Mouse (Mus musculus) forebrain, embryonic 16.5 days (tissue): ENCODE measurements around the gene 1700034J05Rik. TPM values are rescaled to one million over a fixed set of nuclear protein-coding genes. Genes with fewer than 3 reads are reported as not detected.

ENCODE experiments used
- ATAC-seq: fragments of 200-750 bp; cut with Nextera tagmentation; 2 replicates; pipeline ENCODE4 v1.8.0; 2017; ENCODE audit warnings: mild to moderate bottlenecking, moderate library complexity
- H3K27ac ChIP-seq: fragments of 300-500 bp; sonication (generic); 2 replicates; pipeline ENCODE4 v1.5.1; 2014; ENCODE audit warnings: low read length, control low read depth
- H3K27me3 ChIP-seq: fragments of 300-500 bp; sonication (generic); replicated peaks from 2 replicates; pipeline ENCODE4 v1.6.1; 2014; ENCODE audit warnings: low read length; ENCODE audit not compliant: control insufficient read depth, insufficient read depth
- H3K36me3 ChIP-seq: fragments of 300-500 bp; sonication (generic); 2 replicates; pipeline ENCODE4 v1.6.1; 2014; ENCODE audit not compliant: control insufficient read depth, insufficient read depth
- H3K4me1 ChIP-seq: fragments of 300-500 bp; sonication (generic); replicated peaks from 2 replicates; pipeline ENCODE4 v1.6.1; 2014; ENCODE audit warnings: low read length; ENCODE audit not compliant: control insufficient read depth, insufficient read depth
- H3K4me2 ChIP-seq: fragments of 300-500 bp; sonication (generic); 2 replicates; pipeline ENCODE4 v1.6.1; 2014; ENCODE audit warnings: mild to moderate bottlenecking, low read length, control low read depth
- H3K4me3 ChIP-seq: fragments of 300-500 bp; sonication (generic); replicated peaks from 2 replicates; pipeline ENCODE4 v1.5.1; 2014; ENCODE audit warnings: mild to moderate bottlenecking, low read length, control low read depth
- H3K9ac ChIP-seq: fragments of 300-500 bp; sonication (generic); replicated peaks from 2 replicates; pipeline ENCODE4 v1.6.1; 2014; ENCODE audit warnings: low read depth, low read length, control low read depth
- H3K9me3 ChIP-seq: fragments of 300-500 bp; sonication (generic); 2 replicates; pipeline ENCODE4 v1.6.1; 2016; ENCODE audit warnings: low read length; ENCODE audit not compliant: control insufficient read depth
- WGBS: fragments of 180-500 bp; shearing (Covaris S2); extraction: QIAGEN DNeasy Blood & Tissue Kit; methylation state at CpG from one replicate; pipeline ENCODE4 v1.1.7; 2014; 5-methylcytosine and 5-hydroxymethylcytosine counted together
- polyA plus RNA-seq: library from polyadenylated mRNA; unstranded; fragments of >200 nt; fragmentation: Nextera tagmentation; extraction: Ambion mirVana; gene quantifications from 2 replicates; pipeline ENCODE4 v1.2.1, GENCODE M21; 2015

The 1700034J05Rik gene
- polyA plus RNA-seq, 1 experiment from 2014 or later, result not detected

DNA sequence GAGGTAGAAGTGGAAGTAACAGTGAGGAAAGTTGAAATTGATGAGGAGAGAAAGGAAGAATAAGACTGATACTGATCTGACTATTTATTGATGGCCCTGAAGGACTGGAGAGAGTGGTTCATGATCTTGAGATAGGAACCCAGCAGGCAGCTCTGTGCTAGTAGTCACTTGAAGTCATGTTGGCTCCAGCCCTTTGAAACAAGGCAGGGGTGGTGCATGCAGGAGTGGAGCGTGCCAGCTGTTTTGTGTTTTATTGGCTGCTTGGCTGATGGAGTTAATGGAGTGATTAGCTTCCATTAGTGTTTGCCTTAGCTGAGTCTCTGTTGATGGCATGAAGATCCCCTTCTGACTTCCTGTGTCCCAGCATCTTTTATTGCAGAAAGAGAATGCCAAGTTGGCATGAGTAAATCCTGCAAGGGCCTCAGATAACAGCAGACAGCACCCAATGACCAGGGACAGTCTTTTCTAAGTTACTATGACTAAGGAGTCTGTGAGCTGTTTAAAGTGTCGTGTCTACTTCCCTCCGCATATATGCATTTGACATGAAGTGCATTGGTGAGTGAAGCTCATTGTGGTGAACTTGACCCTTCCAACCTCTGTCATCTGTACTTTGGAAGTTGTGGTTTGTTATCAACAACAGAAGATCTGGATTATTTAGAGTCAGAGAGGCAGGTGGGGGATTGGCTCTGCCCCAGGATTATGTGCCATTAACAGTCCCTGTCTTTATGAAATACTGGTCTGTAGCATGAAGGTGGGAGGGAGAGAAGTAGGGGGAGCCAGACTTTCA, 48.0 kb downstream of the 1700034J05Rik start:
- Histone ChIP-seq H3K36me3 (no peaks in the 10 kb centered on the region), H3K9me3 (no peaks in the 10 kb centered on the region), H3K4me3 (no peak overlapping the region), H3K27ac (no peak overlapping the region), H3K4me2 (no peak overlapping the region), H3K9ac (no peak overlapping the region), H3K4me1 (no peaks in the 10 kb centered on the region), H3K27me3 (no peaks in the 10 kb centered on the region)
- ATAC-seq, result no peak
- WGBS, result 82% methylated on average over 3 of the region's 3 CpGs

DNA sequence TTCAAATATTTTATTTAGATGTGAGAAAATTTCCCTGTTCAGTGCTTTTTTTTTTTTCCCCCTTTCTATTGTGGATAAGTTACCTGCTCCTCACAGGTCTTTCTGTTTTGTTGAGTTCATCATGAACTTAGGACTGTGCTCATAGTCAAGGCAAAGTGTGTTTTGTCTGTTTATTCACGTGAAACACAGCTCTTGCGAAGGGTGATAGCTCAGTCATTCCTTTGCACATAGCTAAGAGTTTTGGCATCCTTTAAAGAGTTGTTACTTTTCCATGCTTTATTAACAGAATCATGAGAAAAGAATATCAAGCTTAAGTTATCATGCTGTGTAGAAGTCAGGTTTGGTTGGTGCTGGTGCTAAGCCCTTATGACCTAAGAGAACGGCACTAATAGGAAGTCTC, 49.5 kb downstream of the 1700034J05Rik start:
- H3K4me2 ChIP-seq, result no peak overlapping the region
- ATAC-seq, result no peak
- no peaks in the 10 kb centered on the region for H3K4me1 ChIP-seq
- H3K9me3 ChIP-seq, result no peaks in the 10 kb centered on the region
- H3K27me3 ChIP-seq, result no peaks in the 10 kb centered on the region
- no peak overlapping the region for H3K4me3 ChIP-seq
- no peak overlapping the region for H3K27ac ChIP-seq
- H3K9ac ChIP-seq, result no peak overlapping the region
- 86% methylated on average over 3 of the region's 3 CpGs for WGBS
- no peaks in the 10 kb centered on the region for H3K36me3 ChIP-seq

DNA sequence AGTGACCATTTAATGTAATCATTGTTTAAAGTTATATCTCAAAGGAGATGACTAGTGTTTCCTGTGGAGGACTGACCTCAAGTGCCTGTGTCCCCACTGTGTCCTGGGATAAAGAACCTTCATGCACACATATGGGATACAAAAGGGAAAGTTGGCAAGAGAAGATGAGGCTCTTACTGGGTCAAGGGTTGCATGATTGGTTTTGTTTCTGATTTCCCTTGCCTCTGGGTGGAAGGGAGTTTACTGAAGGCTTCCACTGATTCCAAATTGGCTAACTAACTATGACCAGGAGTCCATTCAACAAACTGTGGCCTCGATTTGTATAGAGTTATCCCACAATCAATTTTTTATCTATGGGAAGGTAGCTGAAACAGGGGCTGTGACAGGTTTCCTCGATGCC, 50.6 kb downstream of the 1700034J05Rik start:
- H3K4me2 ChIP-seq, result no peak overlapping the region
- no peaks in the 10 kb centered on the region for H3K9me3 ChIP-seq
- H3K4me3 ChIP-seq, result no peak overlapping the region
- no peak for ATAC-seq
- H3K4me1 ChIP-seq, result no peaks in the 10 kb centered on the region
- H3K27ac ChIP-seq, result no peak overlapping the region
- H3K36me3 ChIP-seq, result no peaks in the 10 kb centered on the region
- 86% methylated on average over 2 of the region's 2 CpGs for WGBS
- no peaks in the 10 kb centered on the region for H3K27me3 ChIP-seq
- H3K9ac ChIP-seq, result no peak overlapping the region

DNA sequence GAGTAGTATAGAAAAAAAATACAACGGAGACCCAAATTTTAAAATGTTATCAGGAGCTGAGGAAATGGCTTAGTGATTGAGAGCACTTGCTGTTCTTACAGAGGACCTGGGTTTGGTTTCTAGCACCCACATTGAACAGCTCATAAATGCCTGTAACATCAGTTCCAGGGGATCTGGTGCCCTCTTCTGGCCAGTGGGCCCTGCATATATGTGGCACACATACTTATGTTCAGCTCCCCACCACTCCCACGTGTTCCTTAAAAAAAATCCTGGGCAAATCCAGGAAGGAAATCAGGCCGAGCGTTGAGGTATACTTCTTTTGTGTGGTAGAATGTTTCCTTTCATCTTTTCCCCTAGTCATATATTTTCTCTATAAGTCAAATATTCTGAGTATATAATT, 52.3 kb downstream of the 1700034J05Rik start:
- Histone ChIP-seq H3K27me3 (no peaks in the 10 kb centered on the region), H3K4me2 (no peak overlapping the region), H3K9me3 (no peaks in the 10 kb centered on the region), H3K4me1 (no peaks in the 10 kb centered on the region), H3K9ac (no peak overlapping the region), H3K36me3 (no peaks in the 10 kb centered on the region), H3K4me3 (no peak overlapping the region), H3K27ac (no peak overlapping the region)
- no peak for ATAC-seq
- 94% methylated on average over 4 of the region's 4 CpGs for WGBS

Other genes starting within 250 kb of the 1700034J05Rik start
- 15.0 and 16.5 TPM in 2 replicates for gene Stk38l, start 229.4 kb downstream of the 1700034J05Rik start, polyA plus RNA-seq
- gene Arntl2, start 158.4 kb downstream of the 1700034J05Rik start, polyA plus RNA-seq, result 3.1 and 5.1 TPM in 2 replicates
- not detected in 2 replicates for gene Smco2, start 104.3 kb downstream of the 1700034J05Rik start, polyA plus RNA-seq
- gene Ppfibp1, start 65.9 kb downstream of the 1700034J05Rik start, polyA plus RNA-seq, result 17.8 and 21.4 TPM in 2 replicates
- 0.34 and 1.1 TPM in 2 replicates for gene Rep15, start 78.2 kb upstream of the 1700034J05Rik start, polyA plus RNA-seq
- 78.5 and 82.3 TPM in 2 replicates for gene Mrps35, start 88.3 kb upstream of the 1700034J05Rik start, polyA plus RNA-seq
- 0.73 and 1.1 TPM in 2 replicates for gene Mansc4, start 132.6 kb upstream of the 1700034J05Rik start, polyA plus RNA-seq
- gene Klhl42, start 137.0 kb upstream of the 1700034J05Rik start, polyA plus RNA-seq, result 6.5 and 6.8 TPM in 2 replicates